Mouse (Mus musculus) ZHBTc4 (cell line): ENCODE measurements around the gene Emc7.
A peak's percentile ranks its signal among the peaks of the same experiment; 100 is the strongest.

Source experiments
- DNase-seq: peaks from one replicate; pipeline ENCODE4 v3.0.0-alpha.2; 2011; ENCODE audit warnings: low read depth, low spot score

Emc7 gene

DNA sequence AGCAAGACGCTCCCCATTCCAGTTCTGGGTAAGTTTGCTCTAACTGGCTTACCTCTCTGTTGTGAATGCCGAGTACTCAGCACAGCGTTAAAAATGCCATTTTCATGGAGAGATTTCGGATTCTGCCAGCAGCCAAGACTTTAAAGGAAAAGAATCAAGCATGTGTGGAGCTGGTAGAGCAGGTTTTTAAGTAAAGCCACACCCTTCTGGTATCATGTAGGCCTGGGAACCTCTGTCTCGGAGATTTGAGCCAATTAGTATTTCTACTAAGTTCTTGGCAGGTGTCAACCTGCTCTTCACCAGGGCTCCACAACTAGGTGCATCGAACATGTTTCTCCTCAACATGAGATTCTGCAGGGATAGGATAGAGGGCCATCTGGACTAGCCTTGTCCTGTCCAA, 21.8 kb downstream of the Emc7 start:
- no peak for DNase-seq

- DNase-seq = no peak
Measured at GRCm38 (mm10) chr2:112480669-112481068, 25.9 kb downstream of the Emc7 start, which contains the start of gene Chrm5. Gene Chrm5 (minus strand): TSS chr2:112480769.

DNA sequence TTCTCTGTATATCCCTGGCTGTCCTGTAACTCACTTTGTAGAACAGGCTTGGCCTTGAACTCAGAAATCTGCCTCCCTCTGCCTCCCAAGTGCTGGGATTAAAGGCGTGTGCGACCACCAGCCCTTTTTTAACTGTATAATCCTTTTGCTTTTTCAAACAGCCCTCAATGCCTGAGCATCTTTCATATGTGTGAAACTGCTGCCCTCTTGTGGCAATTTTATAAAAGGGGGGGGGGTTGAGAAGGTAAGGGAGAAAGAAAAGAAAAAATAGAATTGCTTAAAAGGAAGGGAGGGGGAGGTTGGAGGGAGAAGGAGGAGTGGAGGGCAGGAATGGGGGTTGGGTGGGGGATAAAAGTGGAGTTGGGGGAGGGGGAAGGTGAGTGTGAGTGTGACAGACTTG, 26.8 kb downstream of the Emc7 start:
- DNase-seq = peak; percentile 62

- no peak for DNase-seq
Measured at GRCm38 (mm10) chr2:112482533-112483333, 27.9 kb downstream of the Emc7 start.

GRCm38 (mm10) chr2:112483334-112483651, 28.5 kb downstream of the Emc7 start:
- no peak for DNase-seq

DNA sequence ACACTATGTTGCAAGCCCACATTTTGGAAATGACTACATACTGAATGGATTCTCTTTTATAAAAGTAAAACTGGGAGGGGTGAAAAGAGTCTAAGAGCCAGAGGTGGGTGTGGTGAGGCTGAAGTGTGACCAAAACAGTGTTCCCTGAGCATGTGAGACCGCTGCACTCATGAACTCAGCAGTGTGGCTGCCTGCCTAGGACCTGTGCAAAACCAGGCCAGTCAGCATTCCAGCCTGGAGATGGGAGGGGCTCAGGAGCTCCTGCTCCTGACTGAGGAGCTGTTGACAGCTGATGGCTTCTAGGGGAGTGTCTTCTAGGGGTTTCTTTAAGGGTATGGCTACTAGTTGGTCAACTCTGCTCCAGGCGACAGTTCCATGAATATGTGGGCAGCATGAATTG, 30.1 kb downstream of the Emc7 start:
- peak; percentile 51 for DNase-seq

GRCm38 (mm10) chr2:112490483-112491196, 35.8 kb downstream of the Emc7 start:
- DNase-seq = no peak

DNA sequence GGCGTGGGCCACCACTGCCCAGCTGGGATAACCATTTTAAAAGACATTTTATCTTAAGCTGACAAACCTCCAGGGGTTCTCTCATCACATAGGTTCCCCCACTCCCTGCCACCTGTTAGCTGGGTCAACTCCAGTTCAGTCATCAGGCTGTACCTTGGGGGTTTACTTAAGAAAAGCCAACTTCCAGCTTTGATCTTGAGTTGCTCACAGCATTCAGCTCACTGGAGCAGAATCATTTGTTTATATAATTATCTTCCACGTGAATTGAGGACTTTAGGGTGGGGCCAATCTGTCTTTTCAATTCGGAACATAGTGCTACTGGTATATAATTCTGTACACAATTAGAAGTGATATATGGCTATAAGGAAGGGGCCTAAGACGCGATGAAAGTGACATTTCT, 36.8 kb downstream of the Emc7 start:
- no peak for DNase-seq

GRCm38 (mm10) chr2:112492431-112492855, 37.6 kb downstream of the Emc7 start:
- DNase-seq = no peak

GRCm38 (mm10) chr2:112492856-112493538, 38.2 kb downstream of the Emc7 start, which contains the start of gene Aven:
Gene Aven (plus strand): TSS chr2:112492964.
- peak; percentile 87 for DNase-seq

DNA sequence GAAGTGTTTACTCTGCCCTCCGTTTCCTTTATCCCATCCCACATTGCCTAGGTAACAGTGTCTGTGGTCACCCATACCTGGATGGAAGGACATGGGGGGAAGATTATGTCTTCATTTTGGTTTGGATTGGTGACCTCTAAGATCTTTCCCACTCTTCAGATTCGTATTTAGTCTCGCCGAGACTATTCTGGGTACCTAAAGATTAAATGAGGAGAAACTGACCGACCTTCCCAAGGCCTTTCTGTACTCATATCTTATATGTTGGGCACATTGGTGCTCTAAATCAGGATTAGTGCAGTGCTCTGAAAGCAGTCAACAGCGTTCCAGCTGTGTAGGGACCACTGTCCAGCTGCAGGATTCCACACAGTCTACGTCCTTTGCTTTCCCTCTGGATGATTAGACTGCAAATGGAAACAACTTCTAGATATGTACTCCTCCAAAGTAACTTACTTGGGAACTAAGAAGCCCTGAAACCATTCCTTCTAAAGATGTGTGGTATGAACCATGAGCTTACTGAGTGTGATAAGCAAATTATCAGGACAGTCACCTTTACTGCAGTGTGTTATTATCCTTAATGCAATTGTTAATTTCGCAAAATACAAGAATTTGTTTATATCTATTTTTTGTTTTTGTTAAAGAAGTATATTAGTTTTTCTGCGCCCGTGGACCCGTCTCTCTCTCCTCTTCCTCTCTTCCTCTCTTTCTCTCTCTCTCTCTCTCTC, 38.9 kb downstream of the Emc7 start:
- no peak for DNase-seq

- DNase-seq = peak; percentile 98
Measured at GRCm38 (mm10) chr2:112497851-112498250, 43.1 kb downstream of the Emc7 start.

DNA sequence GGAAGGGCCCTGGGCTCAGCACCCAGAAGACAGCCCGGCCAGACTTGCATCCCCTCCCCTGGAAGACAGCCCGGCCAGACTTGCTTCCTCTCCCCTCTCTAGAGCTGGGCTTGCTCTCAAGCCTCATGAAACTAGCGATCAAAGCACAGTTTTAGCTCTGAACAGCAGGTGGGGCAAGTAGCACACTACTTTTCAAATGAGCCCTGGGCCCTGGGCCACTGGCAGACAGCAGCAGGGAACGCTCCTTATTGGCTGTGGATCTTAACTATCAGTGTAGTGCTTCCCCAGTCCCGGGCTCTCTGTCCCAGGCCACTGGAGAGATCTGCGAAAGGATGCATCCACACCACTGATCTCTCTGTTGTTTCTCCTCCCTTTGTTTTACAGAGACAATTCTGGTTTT, 46.4 kb downstream of the Emc7 start:
- peak; percentile 94 for DNase-seq

DNA sequence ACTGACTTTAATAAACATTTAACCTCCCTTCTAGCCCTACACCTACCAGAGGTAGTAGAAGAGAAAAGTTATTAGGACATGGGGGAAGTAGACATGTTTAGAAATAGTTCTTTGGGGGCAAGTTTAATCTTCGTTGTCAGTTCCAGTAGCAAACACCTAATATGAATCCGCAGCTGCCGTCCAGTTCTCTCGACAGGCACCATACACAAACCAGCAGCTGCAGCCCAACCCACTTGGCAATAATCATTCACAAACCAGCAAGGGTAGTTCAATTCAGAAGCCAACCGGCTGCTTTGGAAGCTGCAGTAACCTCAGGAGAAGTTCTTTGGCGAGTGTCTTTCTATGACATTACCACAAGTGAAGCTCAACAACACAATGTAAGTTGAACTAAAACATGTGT, 49.2 kb downstream of the Emc7 start:
- no peak for DNase-seq

- DNase-seq = no peak
Measured at GRCm38 (mm10) chr2:112506841-112507435, 52.1 kb downstream of the Emc7 start.

GRCm38 (mm10) chr2:112507444-112507843, 52.6 kb downstream of the Emc7 start:
- DNase-seq = no peak

DNA sequence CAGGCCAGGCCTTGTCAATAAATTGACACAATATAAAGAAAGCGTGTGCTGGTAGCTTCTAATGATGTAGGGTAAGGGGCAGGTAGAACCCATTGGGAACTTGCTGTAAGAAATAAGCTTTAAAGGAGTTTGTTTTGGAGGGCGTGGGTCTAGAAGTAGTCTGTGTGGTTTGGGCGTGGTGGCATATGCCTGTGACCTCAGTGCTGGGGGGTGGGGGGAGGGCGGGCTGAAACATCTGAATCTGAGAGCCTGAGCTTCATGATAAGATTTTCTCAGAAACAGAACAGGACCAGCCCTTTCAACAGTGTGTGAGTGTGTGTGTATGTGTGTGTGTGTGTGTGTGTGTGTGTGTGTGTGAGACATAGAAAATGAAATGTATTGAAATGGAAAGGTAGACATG, 55.3 kb downstream of the Emc7 start:
- DNase-seq = peak; percentile 43

GRCm38 (mm10) chr2:112513036-112513435, 58.2 kb downstream of the Emc7 start:
- no peak for DNase-seq

- DNase-seq = no peak
Measured at GRCm38 (mm10) chr2:112516728-112517127, 61.9 kb downstream of the Emc7 start.

DNA sequence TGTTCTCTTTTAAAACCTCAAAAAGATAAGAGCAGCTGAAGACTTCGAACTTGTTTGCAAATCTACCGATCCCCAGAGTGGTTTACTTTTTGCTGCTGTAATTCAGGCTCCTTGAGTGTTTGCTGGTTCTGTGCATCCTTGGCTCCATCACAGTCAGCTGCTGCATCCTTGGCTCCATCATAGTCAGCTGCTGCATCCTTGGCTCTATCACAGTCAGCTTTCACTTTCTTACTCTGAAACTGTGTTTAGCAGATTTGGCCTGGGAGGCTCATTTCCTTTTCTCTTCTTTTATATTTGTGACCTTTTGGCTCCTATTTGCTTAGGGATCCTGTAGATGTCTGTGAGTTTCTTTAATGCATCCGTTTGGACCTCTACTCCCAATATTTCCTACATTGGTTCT, 62.4 kb downstream of the Emc7 start:
- DNase-seq = no peak

- DNase-seq = peak; percentile 55
Measured at GRCm38 (mm10) chr2:112518541-112518940, 63.7 kb downstream of the Emc7 start.
